Comparison of ENCODE assay signal across 22 mouse cellular contexts in genomic region chr9:13540227-13540626, GRCm38 (mm10).
DNase-seq lines count a peak whose midpoint lies in the region; ATAC-seq lines count a peak whose summit lies in the region.
"Had no signal": no experiment of that assay in that cellular context is flagged by ENCODE, and none has a peak within 500 bp of the region (broad histone marks: within the 10 kb centered on the region; RNA-seq: fewer than 3 reads in every experiment).

No protein-coding gene starts in this region.

- no peaks in the 10 kb centered on the region for H3K36me3 ChIP-seq in forebrain, embryonic 10.5 days (replicated peaks)
- no peaks in the 10 kb centered on the region for H3K36me3 ChIP-seq in forebrain, embryonic 15.5 days
- H3K36me3 ChIP-seq in kidney, embryonic 15.5 days: 0 out of 2 replicates have a peak, but pooled peaks cover under 1% of the 10 kb centered on the region
- no peaks in the 10 kb centered on the region for H3K36me3 ChIP-seq in embryonic facial prominence, embryonic 12.5 days
- no peaks in the 10 kb centered on the region for H3K36me3 ChIP-seq in macrophage (ENCODE audit: inconsistent target)
- no peaks in the 10 kb centered on the region for H3K36me3 ChIP-seq in midbrain, embryonic 14.5 days (ENCODE audit: control insufficient read depth, insufficient read depth, low read length)
- H3K36me3 ChIP-seq: embryonic facial prominence, embryonic 15.5 days; heart, embryonic 15.5 days; hindbrain, embryonic 10.5 days had no signal

- H3K4me1 ChIP-seq in forebrain, embryonic 10.5 days: peaks cover 66% of the 10 kb centered on the region
- peaks cover 8% of the 10 kb centered on the region for H3K4me1 ChIP-seq in forebrain, embryonic 15.5 days
- peaks cover 66% of the 10 kb centered on the region for H3K4me1 ChIP-seq in kidney, embryonic 15.5 days
- peaks cover 38% of the 10 kb centered on the region for H3K4me1 ChIP-seq in embryonic facial prominence, embryonic 12.5 days
- peaks cover 21% of the 10 kb centered on the region for H3K4me1 ChIP-seq in midbrain, embryonic 14.5 days (ENCODE audit: control insufficient read depth, insufficient read depth, low read length)

- peak overlapping the region; percentile 72 for H3K27ac ChIP-seq in forebrain, embryonic 10.5 days
- H3K27ac ChIP-seq in forebrain, embryonic 15.5 days (replicated peaks): no peak overlapping the region
- H3K27ac ChIP-seq in kidney, embryonic 15.5 days: peak overlapping the region; percentile 71; the same call in 1 of the 2 replicates
- H3K27ac ChIP-seq in embryonic facial prominence, embryonic 12.5 days: 0 out of 2 replicates have a peak overlapping the region, but pooled peaks have one; percentile 1
- H3K27ac ChIP-seq in macrophage: peak overlapping the region; percentile 39; the same call in 1 of the 2 replicates
- H3K27ac ChIP-seq in midbrain, embryonic 14.5 days (replicated peaks; ENCODE audit: low read depth, low read length): no peak overlapping the region
- H3K27ac ChIP-seq: embryonic facial prominence, embryonic 15.5 days; heart, adult 2 months; hindbrain, embryonic 14.5 days had no signal

- WGBS in forebrain, embryonic 10.5 days: 83% methylated on average over 2 of the region's 2 CpGs
- 83% methylated on average over 2 of the region's 2 CpGs for WGBS in forebrain, embryonic 15.5 days
- 86% methylated on average over 2 of the region's 2 CpGs for WGBS in kidney, embryonic 15.5 days
- WGBS in embryonic facial prominence, embryonic 12.5 days: 88% methylated on average over 2 of the region's 2 CpGs
- WGBS in macrophage (ENCODE audit: missing documents): 100% methylated on average over 2 of the region's 2 CpGs
- WGBS in midbrain, embryonic 14.5 days: 94% methylated on average over 2 of the region's 2 CpGs

- no peaks in the 10 kb centered on the region for H3K9me3 ChIP-seq in forebrain, embryonic 10.5 days
- H3K9me3 ChIP-seq in forebrain, embryonic 15.5 days: no peaks in the 10 kb centered on the region
- no peaks in the 10 kb centered on the region for H3K9me3 ChIP-seq in kidney, embryonic 15.5 days (replicated peaks)
- no peaks in the 10 kb centered on the region for H3K9me3 ChIP-seq in embryonic facial prominence, embryonic 12.5 days
- H3K9me3 ChIP-seq in midbrain, embryonic 14.5 days (ENCODE audit: control insufficient read depth, low read length): no peaks in the 10 kb centered on the region
- H3K9me3 ChIP-seq: embryonic facial prominence, embryonic 15.5 days; heart, embryonic 15.5 days; hindbrain, embryonic 10.5 days had no signal

- no peak overlapping the region for H3K4me2 ChIP-seq in forebrain, embryonic 15.5 days (replicated peaks)
- H3K4me2 ChIP-seq in kidney, embryonic 15.5 days: no peak overlapping the region
- H3K4me2 ChIP-seq in embryonic facial prominence, embryonic 12.5 days (replicated peaks): no peak overlapping the region
- H3K4me2 ChIP-seq in midbrain, embryonic 14.5 days (ENCODE audit: low read length): no peak overlapping the region
- H3K4me2 ChIP-seq: embryonic facial prominence, embryonic 15.5 days; heart, embryonic 11.5 days; heart, embryonic 15.5 days; hindbrain, embryonic 14.5 days had no signal

- H3K9ac ChIP-seq in forebrain, embryonic 15.5 days (replicated peaks): no peak overlapping the region
- no peak overlapping the region for H3K9ac ChIP-seq in kidney, embryonic 15.5 days
- H3K9ac ChIP-seq in embryonic facial prominence, embryonic 12.5 days: no peak overlapping the region
- no peak overlapping the region for H3K9ac ChIP-seq in midbrain, embryonic 14.5 days (replicated peaks; ENCODE audit: low read length)
- H3K9ac ChIP-seq: embryonic facial prominence, embryonic 15.5 days; heart, embryonic 15.5 days; hindbrain, embryonic 14.5 days had no signal

- ATAC-seq in forebrain, embryonic 15.5 days (replicated peaks): no peak
- ATAC-seq in kidney, embryonic 15.5 days (replicated peaks; ENCODE audit: low FRiP score): no peak
- no peak for ATAC-seq in embryonic facial prominence, embryonic 12.5 days (ENCODE audit: insufficient number of reproducible peaks, insufficient read depth, low FRiP score, low TSS enrichment)
- ATAC-seq in midbrain, embryonic 14.5 days (ENCODE audit: low FRiP score, low TSS enrichment): no peak
- ATAC-seq: CD4-positive, CD25-positive, alpha-beta regulatory T cell, adult 4 months; inflammation-experienced regulatory T-cells, adult 6 months had no signal

- no peak for DNase-seq in forebrain, embryonic 10.5 days (ENCODE audit: extremely low spot score, low spot score)
- no peak for DNase-seq in kidney, postnatal 4 days
- no peak for DNase-seq in left cerebral cortex, adult 11 months (ENCODE audit: low spot score)
- DNase-seq in midbrain, embryonic 14.5 days: no peak
- DNase-seq: adrenal gland, adult 2 months; adrenal gland, postnatal 25 days; cerebellum, adult 18-20 months; cerebellum, adult 9-11 months; cerebellum, postnatal 36 days had no signal

- no peaks in the 10 kb centered on the region for H3K27me3 ChIP-seq in forebrain, embryonic 10.5 days (ENCODE audit: poor library complexity, severe bottlenecking)
- no peaks in the 10 kb centered on the region for H3K27me3 ChIP-seq in forebrain, embryonic 15.5 days
- no peaks in the 10 kb centered on the region for H3K27me3 ChIP-seq in kidney, embryonic 15.5 days
- no peaks in the 10 kb centered on the region for H3K27me3 ChIP-seq in embryonic facial prominence, embryonic 12.5 days
- no peaks in the 10 kb centered on the region for H3K27me3 ChIP-seq in midbrain, embryonic 14.5 days (ENCODE audit: control insufficient read depth, insufficient read depth, low read length)
- H3K27me3 ChIP-seq: embryonic facial prominence, embryonic 15.5 days; heart, embryonic 15.5 days had no signal

- no peak overlapping the region for H3K4me3 ChIP-seq in forebrain, embryonic 10.5 days
- H3K4me3 ChIP-seq in forebrain, embryonic 15.5 days: no peak overlapping the region
- no peak overlapping the region for H3K4me3 ChIP-seq in kidney, embryonic 15.5 days (replicated peaks)
- no peak overlapping the region for H3K4me3 ChIP-seq in embryonic facial prominence, embryonic 12.5 days
- H3K4me3 ChIP-seq in macrophage (ENCODE audit: inconsistent target): no peak overlapping the region
- no peak overlapping the region for H3K4me3 ChIP-seq in midbrain, embryonic 14.5 days (replicated peaks; ENCODE audit: low read depth, low read length)
- H3K4me3 ChIP-seq: embryonic facial prominence, embryonic 15.5 days; erythroblast, embryonic 14.5 days; heart, adult 2 months; heart, embryonic 15.5 days; hindbrain, embryonic 10.5 days had no signal

- no peaks in the 10 kb centered on the region for H3K79me2 ChIP-seq in macrophage (ENCODE audit: inconsistent target)

Comparison
In these comparisons a context has a peak if more than half of its experiments do, and no peak if none do; other contexts are left out.
1. H3K27ac ChIP-seq: peak in forebrain, embryonic 10.5 days (single experiment), kidney, embryonic 15.5 days (single experiment), embryonic facial prominence, embryonic 12.5 days (single experiment) and macrophage (single experiment); none in forebrain, embryonic 15.5 days (single experiment) and midbrain, embryonic 14.5 days (single experiment).